Mouse (Mus musculus): ENCODE measurements around the gene Gpalpp1.

- no peak for TF ChIP-seq ZC3H11A (IDR thresholded peaks at IDR 0.05; ENCODE audit: borderline replicate concordance, low read depth, low read length)
- no peak for TF ChIP-seq CHD2 (IDR thresholded peaks at IDR 0.05; ENCODE audit: low read depth, low read length)
- TF ChIP-seq HCFC1 (IDR thresholded peaks at IDR 0.05; ENCODE audit: borderline replicate concordance, insufficient read depth, low read length): no peak
- TF ChIP-seq MAFK (IDR thresholded peaks at IDR 0.05; ENCODE audit: insufficient read depth, low read depth, low read length): no peak
- TF ChIP-seq ZNF384 (IDR thresholded peaks at IDR 0.05; ENCODE audit: low read depth, low read length): no peak
These were observed 13.3 kb downstream of the Gpalpp1 start for GRCm38 (mm10) chr14:76097244-76097643.

Data from ES-E14 (cell line).